Mouse (Mus musculus) v-Abl transformed pro-B cells (cell line): Measurements from ENCODE around the gene Olfr52.
"Not testable (repeated sequence)": the region's sequence is repeated elsewhere in the genome, so short reads cannot be mapped to it uniquely, and the experiment has no call there.

Experiments used
- in situ Hi-C, 2 experiments: fragments of 400-800 bp; cut with MboI; formaldehyde crosslinking; loops; one replicate each; pipeline ENCODE4 v1.15.1; 2025; ENCODE audit not compliant: unreplicated experiment in 2 of 2

The Olfr52 gene

GRCm38 (mm10) chr2:86185583-86185982 lies at the start of gene Olfr52:
Gene Olfr52, minus strand, starts transcription at chr2:86185683.
- in situ Hi-C loops: no loop called here

DNA sequence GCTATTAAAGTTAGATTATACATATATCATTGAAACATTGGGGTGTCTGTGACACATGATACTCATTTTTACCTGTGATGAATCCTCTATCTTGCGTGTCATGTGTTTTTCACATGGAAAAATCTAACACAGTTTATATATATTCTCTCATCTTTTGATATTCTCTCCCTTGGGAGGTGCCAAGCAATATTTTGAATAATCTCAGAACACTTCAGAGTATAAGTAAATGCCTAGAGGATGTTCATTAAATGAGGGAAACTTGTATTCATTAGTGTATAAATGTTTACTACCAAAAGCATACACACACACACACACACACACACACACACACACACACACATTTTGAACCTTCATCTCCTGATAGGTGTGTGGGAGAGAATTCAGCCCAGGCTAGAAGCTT lies 45.8 kb upstream of the Olfr52 start, which contains the start of gene Olfr1047:
TSS of gene Olfr1047 (minus strand) at position 101 of the 400 bp plus-strand sequence.
- in situ Hi-C loops: no loop called here

DNA sequence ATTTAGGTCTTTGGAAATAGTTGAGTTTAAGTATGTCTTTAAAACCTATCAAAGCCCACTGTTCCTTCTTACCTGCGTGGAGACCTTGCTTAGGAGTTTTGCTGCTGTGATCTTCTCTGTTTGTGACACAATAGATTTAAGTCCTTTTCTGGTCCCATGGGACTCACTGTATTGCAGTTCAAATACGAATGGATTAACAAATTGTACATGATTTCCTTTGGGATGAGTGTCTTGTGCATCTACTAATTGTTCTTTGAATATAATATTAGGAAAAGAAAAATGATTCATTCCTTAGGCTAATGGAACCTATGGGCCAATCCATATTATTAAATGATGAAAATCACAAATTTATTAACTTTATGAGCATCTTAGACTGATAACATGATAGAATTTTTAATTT lies 33.7 kb upstream of the Olfr52 start, which contains the start of gene Olfr1046:
TSS of gene Olfr1046 (minus strand) at position 101 of the 400 bp plus-strand sequence.
- in situ Hi-C loops: no loop called here

- in situ Hi-C loops: no loop called here
Observed at GRCm38 (mm10) chr2:86202909-86203308, 17.4 kb upstream of the Olfr52 start, which contains the start of gene Olfr1045. Gene Olfr1045, minus strand, starts transcription at chr2:86203009.

- in situ Hi-C loops: no loop called here
Observed at GRCm38 (mm10) chr2:86195863-86196262, 10.4 kb upstream of the Olfr52 start.

- in situ Hi-C loops: no loop called here
Observed at GRCm38 (mm10) chr2:86179950-86180349, 5.5 kb downstream of the Olfr52 start.

DNA sequence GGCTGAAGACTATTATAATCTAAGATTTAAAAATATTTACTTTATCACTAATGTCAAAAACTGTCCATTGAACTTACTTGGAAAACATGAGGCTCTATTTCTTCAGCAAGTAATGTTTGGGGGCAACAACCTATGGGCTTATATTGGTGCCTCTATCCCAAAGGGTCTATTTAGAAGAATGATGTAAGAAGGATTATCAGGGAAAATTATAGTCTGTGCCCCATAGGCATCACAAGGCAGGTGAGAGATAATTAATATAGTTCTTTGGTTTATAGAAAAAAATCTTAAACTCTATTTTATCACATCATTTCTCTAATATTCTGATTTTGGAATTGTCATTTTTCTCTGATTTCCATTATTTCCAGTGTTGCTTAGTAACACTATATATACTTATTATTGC lies 7.8 kb downstream of the Olfr52 start, which contains the start of gene Olfr1044:
TSS of gene Olfr1044 (minus strand) at position 101 of the 400 bp plus-strand sequence.
- in situ Hi-C loops: no loop called here

DNA sequence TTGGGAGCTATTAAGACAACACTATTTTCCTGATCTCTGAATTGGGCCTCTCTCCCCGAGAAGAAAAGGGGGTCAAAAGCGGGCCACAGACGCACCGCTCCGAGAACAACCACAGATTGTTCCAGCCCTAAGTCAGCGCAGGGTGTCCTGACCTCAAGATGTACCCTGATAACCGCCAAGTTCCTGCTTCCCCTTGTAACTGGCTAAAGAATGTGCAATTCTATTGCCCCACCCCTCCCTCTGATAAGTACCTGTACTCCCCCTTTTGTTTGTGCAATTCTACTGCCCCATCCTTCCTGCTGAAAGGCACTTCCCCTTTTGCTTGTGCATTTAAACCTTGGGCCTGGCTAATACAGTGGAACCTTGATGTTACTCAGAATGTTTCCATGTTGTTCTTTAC lies 10.1 kb downstream of the Olfr52 start:
- in situ Hi-C loops: not testable (repeated sequence)

- in situ Hi-C loops: no loop called here
Observed at GRCm38 (mm10) chr2:86167422-86167821, 18.1 kb downstream of the Olfr52 start, which contains the start of gene Olfr1043. Gene Olfr1043, minus strand, starts transcription at chr2:86167522.

GRCm38 (mm10) chr2:86161738-86162137 lies 23.7 kb downstream of the Olfr52 start, which contains the start of gene Olfr1042:
Gene Olfr1042, minus strand, starts transcription at chr2:86161838.
- in situ Hi-C loops: no loop called here

- in situ Hi-C loops: no loop called here
Observed at GRCm38 (mm10) chr2:86146632-86147031, 38.9 kb downstream of the Olfr52 start, which contains the start of gene Olfr1040. Gene Olfr1040, minus strand, starts transcription at chr2:86146732.

DNA sequence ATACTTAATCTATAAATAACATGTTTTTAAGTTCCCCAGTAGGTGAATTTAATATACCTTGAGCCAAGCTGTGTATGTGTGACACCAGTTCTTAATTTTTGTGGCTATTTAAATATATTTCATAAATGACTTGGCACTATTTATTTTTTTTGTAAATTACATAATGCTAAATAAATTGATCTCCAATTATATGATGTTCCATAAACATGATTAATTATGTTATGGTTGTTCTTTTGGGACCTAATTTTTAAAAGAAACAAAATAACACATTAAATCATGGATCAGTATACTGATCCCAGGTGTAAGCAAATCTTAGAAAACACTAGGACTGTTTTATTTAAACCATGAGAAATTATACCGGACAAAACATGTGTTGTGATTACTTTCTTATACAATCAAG lies 49.7 kb downstream of the Olfr52 start, which contains the start of gene Olfr1039:
TSS of gene Olfr1039 (minus strand) at position 101 of the 400 bp plus-strand sequence.
- in situ Hi-C loops: no loop called here
